Mouse (Mus musculus) spleen, postnatal 14 days (tissue): ENCODE measurements around the gene Abcg1.

Experiments used
- DNase-seq, 2 experiments: peaks; one replicate each; pipeline ENCODE4 v3.0.0; 2021 to 2022; ENCODE audit warnings: low spot score in 2 of 2

The Abcg1 gene

DNA sequence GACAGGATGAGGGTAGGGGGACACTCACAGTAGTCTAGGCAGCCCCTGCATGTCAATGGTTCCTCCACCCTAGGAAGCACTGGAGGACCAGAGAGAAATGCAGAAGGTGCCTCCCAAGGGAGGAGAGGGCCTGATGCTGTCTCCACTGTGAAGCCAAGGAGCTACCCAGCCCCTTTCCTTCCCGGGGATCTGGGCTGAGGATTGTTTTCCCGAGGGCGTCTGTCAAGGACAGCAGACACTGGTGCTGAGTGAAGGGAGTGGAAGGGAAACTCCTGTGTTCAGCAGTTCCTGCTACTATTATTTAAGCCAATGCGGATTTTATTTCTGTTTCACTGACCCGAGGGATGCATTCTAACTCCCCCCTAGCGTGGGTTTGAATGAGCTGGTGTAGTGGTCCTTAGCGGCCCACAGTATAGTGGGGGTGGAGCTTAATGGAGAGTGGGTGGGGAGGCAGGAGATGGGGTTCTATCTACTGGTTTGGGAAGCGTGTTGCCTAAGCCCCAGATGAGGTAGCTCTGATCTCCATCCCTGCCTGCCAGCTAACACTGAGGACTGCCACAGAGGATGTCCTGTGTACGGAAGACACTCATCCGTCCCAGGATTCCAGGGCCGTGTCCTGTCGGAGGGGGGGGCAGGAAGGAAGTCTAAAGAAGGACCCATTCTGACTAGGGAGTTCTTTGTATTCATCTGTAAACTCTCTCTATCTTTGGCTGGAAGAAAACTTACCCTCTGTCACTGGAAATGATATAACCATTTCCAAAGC lies 21.8 kb downstream of the Abcg1 start:
- DNase-seq = no peak

DNA sequence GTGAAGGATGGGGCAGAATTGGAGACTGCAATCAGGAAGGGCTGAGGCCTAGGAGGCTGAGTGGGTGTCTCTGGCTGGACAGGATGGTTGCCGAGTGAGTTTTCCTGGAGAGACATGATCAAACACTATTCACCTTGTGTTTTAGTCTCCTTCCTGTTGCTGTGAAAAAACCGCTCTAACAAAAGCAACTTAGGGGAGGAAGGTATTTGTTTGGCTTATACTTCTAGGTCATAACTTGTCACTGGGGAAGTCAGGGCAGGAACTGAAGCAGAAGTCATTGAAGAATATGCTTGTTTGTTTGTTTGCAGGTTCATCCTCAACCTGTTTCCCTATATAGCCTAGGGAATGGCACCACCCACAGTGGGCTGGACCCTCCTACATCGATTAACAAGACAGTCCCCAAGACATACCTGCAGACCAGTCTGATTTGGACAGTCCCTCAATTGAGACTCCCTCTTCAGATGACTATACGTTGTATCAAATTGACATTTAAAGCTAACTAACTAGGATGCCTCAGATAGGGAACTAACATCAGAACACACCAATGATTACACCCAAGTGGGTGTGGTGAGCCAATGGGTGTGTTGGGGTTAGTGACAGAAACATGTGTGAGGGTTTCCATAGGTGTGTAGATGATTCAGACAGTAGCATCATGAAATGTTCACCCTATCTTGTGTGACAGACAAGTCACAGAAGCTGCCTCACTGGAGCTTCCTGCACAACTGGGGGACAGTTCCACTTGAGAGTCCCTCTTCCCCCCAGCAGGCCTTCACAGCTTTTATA lies 25.0 kb downstream of the Abcg1 start:
- DNase-seq = no peak

DNA sequence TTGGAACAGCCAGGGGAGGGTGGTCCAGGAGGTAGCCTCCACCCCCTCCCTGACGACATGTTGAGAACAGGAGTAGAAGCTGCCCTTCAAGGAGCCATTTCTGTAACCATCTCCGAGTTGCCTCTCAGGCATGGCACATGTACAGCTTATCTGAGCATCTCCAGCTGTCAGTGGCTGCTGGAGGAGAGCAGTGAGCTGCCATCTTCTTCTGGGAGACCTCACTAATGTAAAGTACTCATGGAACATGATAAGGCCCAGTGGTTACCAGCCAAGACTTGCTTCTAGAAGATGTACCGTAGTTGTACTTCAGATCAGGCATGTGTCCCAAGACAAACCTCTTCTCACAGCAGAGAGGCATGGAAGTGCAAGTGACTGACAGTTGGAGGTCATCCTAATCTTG lies 28.0 kb downstream of the Abcg1 start:
- DNase-seq = no peak

DNA sequence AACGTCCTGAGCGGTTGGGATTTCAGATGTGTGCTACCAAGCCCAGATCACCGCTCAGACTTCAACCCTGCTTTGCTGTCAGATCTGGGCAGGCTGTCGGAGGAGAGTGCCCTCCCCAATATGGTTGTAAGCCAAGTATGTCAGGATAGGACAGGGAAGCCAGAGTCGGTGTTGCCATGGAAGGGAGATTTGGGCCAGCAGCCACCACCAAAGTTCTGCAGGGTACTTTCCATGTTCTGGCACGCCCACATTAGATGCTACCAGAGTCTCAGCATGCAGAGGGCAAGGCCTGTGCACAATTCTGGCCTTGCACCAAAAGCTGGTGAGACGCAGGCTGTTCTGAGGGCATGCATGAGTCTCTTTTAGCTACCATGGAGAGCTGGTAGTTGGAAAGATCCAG lies 28.7 kb downstream of the Abcg1 start:
- DNase-seq = no peak

DNA sequence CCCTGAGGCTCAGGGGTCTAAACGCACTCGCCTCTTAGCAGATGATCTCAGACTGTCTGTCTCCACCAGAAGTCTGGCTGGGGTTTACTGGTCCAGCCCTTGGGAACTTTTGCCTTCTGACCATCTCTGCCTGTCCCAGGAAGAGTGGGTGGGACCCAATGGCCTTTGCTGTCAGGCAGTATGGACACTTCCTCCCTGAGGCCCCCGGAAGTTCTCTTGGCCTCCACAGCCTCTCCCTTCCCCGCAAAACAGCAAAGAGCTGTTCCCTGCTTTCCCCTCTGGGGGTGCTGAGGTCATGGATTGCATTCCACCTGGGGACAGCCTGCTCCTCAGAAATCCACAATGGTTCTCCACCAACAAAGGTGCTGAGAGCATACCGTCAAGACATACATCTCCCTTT lies 31.2 kb downstream of the Abcg1 start:
- no peak for DNase-seq

DNA sequence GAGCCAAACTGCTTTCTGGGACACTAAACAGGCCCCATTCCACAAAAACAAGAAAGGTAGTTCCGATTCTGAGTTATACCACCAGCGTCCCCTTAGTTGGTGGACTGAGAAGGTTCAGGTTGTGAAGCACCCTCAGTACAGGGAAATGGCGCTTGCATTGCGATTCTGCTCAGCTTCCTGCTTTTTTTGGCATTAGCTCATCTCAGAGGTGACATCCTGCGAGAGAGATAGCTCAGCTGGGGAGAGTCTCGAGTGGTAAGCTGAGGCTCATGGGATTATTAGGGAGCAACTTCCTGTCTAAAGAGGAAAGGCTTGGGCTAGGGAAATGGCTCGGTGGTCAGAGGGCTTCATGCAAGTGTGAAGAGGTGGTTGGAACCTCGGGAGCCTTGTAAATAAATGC lies 32.4 kb downstream of the Abcg1 start:
- no peak for DNase-seq

DNA sequence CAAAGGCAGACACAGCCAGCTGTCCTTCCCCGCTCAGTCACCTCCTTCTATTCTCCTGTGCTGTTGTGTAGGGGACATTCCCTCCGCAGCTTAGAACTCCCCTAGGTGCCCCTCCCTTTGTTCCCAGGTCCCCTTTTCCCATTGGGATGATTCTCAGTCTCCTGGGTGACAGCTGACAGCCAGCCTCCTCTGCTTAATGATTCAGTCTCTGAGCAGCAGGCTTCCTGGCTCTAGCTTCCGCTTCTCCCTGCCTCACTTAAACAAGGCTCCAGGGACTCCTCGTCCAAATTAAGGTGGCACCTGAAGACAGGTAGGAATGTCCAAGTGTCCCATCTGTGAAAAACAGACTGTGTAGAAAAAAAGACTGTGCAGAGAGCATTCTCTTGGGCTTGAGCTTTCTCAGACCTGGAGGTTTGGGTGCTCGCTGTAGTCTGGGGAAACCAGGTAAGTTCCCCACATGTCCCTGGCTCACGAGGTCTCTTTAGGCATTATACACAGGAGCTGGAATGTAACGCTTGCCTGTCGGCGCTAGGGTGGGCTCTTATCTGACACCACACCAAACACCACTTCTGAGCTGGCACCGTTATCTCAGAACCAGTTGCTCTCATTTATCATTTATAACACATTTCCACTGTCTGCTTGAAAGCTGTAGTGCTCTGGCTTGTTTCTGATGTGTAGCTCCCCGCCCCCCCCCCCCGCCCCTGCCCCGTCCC lies 33.7 kb downstream of the Abcg1 start:
- no peak for DNase-seq

DNA sequence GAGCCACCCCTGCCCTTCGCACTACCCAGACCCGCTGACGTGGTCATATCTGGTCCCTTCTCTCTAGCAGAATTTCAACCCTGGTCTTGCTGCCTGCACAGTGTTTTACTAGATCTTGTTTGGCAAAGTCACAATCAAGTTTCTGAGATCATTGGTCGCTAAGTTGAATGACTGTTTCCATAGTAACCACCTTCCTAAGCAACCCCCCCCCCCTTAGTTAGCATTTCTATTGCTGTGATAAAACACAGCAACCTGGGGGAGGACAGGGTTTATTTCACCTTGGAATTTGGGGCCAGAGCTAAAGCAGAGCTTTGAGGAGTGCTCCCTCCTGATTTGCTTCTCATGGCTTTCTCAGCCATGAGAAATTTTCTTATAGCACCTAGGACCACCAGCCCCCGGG lies 37.3 kb downstream of the Abcg1 start:
- no peak for DNase-seq

DNA sequence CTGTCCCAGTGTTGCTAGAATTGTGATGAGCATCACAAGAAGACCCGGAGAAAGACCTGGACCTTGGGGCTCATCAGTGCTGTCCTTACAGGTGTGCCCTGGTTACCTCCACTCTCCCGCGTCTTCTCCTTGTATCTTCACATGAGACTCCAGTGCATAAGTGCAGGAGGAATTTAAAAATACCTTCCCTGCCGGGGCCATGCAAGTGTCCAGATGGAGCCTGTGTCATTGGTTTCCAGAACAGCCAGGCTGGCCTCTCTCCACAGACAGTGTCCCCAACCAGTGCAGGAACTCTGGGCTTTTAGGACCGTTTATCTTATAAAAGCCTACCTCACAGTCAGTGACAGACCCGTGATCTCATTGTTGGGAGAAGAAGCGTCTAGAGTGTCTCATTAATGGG lies 38.1 kb downstream of the Abcg1 start:
- no peak for DNase-seq

DNA sequence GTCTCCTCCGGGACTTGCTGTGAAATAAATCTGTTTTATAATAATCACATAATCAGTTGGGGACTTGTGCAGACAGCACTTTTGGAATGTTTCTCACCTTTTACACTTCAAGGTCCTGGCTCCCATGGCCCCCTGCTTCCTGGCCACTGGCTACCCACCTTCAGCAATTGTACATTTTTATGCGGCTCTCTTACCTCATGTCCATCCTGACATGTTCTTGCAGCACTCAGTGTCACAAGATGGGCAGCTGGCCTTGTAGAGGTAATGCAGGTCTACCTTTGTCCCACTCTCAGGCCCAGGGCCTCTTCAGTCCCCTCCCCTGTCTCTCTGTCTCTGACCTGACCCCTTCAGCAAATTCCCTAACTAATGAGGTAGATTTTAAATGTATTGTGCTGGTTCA lies 39.4 kb downstream of the Abcg1 start:
- no peak for DNase-seq

DNA sequence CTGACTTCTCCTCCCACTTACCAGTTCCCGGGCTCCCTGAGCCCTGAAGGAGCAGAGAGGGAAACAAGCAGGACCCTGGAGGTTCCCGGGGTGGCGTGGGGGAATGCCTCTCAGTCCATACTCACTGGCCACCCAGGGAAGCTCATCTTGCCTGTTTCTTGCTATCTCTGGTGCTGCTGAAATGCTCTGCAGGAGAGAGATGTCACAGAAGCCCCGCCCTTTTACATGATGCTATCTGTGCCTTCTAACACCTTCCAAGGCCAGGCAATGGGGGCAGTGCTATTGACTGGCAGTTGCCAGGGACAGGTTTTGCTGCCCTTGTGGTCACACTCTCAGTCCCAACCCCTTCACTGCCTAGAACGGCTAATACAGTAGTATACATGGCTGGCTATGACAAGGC lies 41.3 kb downstream of the Abcg1 start:
- no peak for DNase-seq

DNA sequence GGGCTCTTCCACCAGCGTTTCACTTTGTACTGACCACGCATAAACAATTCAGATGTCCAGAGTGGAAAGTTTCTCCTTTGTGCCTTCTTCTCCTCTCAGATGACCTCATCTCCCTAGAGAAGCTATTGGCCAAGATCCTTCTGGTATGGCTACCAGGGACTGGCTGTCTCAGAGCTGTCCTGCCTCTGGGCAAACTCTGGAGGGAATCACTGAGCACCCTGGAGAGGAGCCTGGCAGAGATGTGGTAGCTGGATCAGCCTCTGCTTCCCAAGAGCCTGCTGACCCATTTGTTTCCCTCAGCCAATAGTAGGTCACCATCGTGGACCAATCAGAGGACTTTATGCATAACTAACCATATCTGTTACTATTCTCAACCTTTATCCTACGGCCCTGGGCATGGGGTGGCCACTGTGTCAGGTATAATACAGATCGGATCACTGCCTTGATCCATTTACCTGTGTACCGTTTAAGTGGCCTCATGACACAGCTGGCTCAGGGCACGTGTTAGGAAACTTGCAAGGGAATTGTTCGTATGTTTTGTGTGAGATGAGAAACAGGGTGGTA lies 45.6 kb downstream of the Abcg1 start:
- DNase-seq = no peak

DNA sequence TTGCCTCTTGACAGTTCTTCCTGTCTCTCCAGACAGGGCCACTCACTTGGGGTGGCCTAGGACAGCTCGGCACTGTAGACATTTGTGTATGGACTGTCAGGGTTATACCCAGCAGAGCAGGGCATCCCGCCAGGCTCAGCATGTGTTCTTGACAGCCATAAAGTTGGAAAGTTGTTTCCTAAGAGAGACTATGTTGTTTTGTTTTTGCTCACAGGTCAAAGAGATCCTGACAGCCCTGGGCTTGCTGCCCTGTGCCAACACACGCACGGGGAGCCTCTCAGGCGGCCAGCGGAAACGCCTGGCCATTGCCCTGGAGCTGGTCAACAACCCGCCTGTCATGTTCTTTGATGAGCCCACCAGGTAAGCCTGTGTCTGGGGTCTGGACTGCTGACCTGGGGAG lies 46.3 kb downstream of the Abcg1 start:
- DNase-seq = no peak

DNA sequence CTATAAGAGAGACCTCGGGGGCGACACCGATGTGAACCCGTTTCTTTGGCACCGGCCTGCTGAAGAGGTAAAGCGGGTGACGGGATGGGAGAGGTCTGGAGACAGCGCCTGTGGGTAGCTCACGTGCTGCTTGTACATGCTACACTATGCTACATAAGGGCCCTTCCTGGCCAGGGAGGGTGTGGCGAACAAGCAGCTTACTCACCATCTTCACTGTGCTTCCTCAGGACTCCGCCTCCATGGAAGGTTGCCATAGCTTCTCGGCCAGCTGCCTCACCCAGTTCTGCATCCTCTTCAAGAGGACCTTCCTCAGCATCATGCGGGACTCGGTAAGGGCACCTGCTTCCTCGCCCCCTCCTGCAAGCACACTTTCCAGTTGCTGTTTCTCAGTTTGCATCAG lies 50.9 kb downstream of the Abcg1 start:
- DNase-seq = no peak

DNA sequence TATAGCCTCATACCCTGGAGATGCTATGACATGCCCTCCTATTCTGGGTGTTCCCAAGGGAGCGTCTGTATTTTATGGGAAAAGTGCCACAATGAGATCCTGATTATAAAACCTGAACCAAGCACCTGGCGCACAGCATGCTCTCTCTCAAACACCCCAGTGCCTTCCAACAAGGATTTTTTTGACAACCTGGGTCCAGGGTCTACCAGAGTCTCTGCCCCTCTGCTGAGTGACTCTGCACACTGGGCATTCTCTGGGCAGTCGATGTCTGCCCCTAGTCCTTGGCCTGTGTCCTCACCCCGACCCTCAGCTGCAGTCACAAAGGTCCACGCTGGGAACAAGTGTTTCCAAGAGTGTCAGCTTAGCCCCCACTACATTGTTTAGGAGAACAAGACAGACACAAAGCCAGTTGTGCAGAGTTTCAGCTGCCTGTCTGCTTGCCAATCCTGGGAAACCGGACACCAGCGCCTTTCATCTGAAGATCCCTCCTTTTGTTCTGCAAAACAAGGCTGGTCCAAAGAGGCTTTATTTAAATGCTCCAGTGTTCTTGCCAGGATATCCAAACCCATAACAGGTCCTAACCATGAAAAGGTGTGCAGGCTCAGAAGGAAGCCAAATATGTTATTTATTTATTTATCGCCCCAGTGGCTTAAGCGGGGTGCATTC lies 55.8 kb downstream of the Abcg1 start:
- no peak for DNase-seq

DNA sequence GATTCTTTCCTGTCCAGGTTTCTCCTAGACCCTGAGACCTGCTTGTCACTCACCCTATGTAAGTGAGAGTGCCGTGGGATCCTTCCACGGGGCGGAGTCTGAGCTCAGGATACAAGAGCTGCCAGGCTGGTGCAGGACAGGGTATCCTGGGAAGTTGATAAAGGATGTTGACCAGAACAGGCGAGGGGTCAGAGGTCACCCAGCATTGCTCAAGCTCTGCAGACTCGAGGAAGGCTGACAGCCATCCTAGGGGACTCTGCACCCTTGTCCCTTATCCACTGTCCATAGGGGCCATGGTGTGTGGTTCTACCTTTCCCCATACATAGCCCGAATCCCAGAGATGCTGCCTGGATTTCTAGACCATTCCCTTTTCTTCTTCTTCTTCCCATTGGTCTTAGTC lies 58.6 kb downstream of the Abcg1 start:
- DNase-seq = no peak

DNA sequence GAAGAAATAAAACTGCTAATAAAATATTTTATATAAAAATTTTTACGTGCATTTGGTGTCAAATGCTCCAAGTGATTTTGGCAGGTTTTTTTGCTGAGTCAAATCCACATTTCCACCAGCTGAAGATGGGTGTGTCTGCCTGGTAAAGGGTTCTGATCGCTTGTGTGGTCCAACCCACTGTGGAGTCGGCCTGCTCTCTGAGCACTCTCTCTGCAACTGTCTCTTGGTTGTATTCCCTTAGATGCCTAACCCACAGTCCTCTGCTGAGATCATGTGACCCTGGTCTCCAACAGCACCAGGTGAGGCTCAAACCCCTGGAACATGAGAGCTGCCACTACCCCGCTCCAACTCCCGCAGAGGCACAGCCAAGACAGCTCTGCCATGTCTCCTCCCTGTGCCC lies 60.5 kb downstream of the Abcg1 start:
- no peak for DNase-seq

DNA sequence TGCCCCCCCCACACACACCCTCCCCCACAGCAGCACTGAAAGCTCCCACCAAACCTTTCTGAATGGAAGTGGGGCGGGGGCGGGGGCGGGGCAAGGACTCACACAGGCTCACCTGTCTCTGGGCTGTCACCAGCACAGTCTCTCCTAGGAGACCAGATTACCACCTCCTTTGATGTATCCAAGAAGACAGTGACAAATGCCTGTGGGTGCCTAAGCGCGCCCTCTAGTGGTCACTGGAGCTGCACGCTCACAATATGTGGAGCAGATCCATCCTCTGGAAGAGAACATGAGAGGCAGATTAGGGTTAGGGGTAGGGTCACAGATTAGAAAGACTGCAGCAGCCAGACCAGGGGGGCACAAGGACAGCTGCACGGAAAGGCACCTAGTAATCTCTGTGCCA lies 62.0 kb downstream of the Abcg1 start:
- DNase-seq = peak; percentile 53 to 74

DNA sequence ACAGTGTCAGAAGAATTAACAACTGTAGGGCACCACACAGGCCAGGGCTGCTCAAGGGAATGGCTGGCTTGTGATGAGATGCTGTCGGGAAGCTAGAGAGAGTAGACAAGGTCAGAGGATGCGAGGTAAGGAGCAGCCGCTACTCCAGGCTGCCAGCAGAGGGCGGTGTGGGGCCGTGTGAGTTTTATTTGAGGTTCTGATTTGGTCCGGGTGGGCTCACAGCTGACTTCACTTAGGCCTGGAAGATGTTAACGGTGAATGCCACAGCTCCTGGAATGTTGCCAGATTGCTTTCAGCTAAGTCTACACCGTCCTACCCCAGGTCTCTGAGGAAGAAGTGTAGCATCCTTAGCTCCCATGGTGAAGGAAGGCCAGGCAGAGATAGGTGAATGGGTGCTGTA lies 64.5 kb downstream of the Abcg1 start:
- DNase-seq = peak; percentile 25 to 50

DNA sequence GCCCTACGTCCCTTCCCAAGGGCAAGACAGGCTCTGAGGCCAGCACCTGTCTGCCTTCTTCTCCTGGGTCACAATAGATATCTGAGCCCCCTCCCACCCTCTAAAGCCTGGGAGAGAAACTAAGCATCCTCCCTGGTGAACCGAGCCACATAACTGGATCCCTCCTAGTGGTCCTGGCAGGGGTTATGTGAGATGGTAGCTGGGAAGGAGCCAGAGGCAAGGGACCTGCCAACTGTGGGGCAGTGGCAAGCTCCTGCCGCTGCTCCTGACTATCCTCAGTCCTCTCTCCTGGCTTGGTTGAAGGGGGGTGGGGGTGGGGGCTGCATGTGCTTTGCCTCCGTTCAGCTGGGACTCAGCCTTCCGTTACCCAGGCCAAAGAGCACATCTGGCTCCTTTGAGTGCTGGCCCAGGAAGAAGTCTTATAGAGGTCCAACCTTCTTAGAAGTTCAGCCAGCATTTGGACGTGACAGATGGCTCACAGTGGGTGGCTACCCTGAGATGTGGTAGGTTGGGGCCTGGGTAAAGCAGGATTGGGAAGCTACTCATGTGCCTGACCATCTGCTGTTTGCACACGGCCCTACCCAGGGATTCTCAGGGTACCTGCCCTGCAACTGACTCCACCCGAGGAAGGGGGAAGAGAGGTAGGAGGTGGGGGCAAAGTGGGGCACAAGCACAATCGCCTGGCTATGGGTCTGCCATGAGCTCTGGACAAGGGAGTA lies 68.2 kb downstream of the Abcg1 start:
- no peak for DNase-seq

DNA sequence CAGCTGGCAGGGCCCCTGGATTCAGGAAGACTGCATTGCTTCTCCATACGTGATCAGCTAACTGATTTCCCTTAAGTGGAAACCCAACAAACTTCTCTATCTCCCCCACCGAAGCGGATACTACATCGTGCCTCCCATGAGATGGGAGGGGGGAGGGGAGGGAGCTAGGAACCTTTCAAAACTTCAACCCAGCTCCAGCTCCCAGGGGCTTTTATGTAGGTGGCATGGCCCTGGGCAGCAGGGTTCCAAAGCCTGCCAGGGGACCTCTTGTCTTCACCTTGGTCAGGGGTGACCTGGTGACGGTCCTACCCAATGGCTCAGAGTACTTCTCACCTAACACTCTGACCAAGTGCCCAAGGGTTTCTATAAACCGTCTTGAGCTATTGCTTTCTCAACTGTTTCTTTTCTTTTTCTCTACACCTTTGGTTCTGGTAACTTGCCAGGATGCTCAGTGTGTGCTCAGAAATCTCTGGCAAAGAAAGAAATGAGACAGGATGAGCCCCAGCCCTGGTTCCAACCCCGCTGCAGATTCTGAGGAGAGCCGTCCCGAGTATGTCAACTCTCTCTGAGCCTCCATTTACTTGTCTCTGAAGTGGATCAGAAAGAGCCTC lies 71.3 kb downstream of the Abcg1 start:
- DNase-seq = no peak
